Mouse (Mus musculus): Measurements from ENCODE around the gene Spag9.

Gene Spag9

GRCm38 (mm10) chr11:93995720-93996305 is at the start of gene Spag9:
Gene Spag9 (plus strand): TSS chr11:93996091.
- peak; percentile 92 to 96 for DNase-seq

DNA sequence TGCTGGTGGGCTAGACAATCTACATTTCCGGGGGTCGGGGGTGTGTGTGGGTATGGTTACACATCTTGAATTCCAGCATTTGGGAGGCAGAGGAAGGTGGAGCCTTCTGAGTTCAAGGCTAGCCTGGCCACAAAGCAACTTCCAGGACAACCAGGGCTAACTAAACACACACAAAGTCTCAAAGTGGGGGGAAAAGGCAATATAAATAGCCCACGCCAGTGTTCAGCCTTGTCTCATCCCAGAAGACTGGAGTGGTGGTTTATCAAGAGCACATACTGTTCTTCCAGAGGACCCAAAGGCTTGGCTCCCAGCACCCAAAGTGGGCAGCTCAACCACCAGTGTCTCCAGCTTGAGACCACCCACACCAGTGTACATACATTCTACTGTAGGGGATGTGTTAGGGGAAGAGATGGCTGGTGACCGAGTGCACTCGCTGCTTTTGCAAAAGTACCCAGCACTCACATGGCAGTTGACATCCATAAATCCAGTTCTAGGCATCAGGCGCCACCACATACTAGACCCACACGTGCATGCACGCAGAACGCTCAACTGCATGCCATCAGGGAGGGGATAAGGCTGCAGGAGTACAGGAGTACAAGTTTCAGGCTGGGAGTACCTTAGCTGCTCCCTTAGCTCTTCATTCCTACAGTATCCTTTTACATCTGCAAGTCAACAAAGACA is 46.9 kb upstream of the Spag9 start:
- no peak for DNase-seq

GRCm38 (mm10) chr11:93950045-93950444 is 45.8 kb upstream of the Spag9 start:
- no peak for DNase-seq

GRCm38 (mm10) chr11:93952376-93952775 is 43.5 kb upstream of the Spag9 start:
- no peak for DNase-seq

- DNase-seq: no peak
These were observed 41.1 kb upstream of the Spag9 start for GRCm38 (mm10) chr11:93954738-93955255.

GRCm38 (mm10) chr11:93955256-93956150 is 40.4 kb upstream of the Spag9 start:
- DNase-seq: peak; percentile 91 to 96

DNA sequence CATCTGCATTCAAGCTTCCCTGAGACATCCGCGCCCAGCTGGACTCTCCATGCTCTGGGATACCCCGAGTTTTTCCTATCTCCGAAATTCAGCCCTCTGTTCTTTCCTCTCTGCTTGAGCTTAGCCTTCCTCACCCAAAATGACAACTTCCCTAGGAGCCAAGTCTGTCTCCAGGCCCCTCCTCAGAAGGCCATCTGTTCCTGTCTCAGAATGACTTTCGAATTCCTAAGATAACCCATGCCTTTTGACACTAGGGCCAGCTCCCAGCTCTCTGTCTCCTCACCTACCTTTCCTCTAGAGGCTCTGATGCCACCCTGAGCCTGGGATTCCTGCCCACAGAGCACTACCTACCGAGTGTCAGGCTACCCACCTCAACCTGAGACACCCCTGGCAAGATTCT is 39.7 kb upstream of the Spag9 start, which contains the start of gene Nme2:
Gene Nme2 (minus strand): TSS at position 101 of the 400 bp plus-strand sequence.
- DNase-seq: no peak

DNA sequence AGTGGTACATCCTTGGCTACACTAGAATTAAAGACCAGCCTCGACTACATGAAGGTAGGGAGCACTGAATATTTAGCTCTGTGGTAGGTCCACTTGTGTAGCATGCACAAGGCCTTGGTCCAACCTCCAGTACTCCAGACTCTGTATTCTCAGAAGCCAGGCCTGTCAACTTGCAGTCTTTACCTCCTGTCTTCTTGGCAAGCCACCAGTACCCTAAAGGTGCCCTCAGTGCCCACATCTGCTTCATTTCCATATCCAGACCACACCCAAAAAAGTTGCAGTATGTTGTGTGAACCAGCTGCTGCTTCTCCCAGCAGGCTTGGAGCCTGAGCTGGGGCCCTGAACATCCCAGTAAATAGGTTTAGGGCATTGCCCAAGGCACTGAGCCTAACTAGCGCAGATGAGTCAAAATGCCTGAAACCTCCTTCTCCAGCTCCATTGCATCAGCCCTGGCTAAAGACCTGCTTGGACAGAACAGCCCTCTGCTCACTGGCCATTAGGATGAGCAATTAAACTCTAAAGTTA is 38.8 kb upstream of the Spag9 start:
- no peak for DNase-seq

GRCm38 (mm10) chr11:93957746-93958145 is 38.1 kb upstream of the Spag9 start:
- DNase-seq: no peak

GRCm38 (mm10) chr11:93961482-93961881 is 34.4 kb upstream of the Spag9 start:
- no peak for DNase-seq

DNA sequence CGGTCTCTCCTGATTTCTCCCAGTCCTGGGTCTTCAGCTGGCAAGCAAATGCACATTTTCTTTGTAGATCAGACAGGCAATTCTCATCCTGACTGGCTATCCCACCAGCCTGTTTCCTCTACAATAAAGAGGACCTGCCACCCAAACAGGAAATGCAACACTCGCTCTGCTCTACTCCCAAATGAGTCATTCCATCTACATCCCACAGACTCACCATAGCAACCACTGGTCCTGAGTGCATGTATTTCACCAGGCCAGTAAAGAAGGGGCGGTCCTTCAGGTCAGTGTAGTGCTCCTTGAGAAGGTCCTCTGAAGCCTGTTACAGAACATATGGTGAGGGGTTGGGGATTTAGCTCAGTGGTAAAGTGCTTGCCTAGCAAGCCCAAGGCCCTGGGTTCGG is 32.9 kb upstream of the Spag9 start:
- no peak for DNase-seq

- no peak for DNase-seq
These were observed 30.5 kb upstream of the Spag9 start for GRCm38 (mm10) chr11:93965391-93965790.

- DNase-seq: peak; percentile 5 to 14
These were observed 28.5 kb upstream of the Spag9 start for GRCm38 (mm10) chr11:93967381-93967780.

- peak; percentile 96 to 99 for DNase-seq
These were observed 27.7 kb upstream of the Spag9 start, which contains the start of the genes Gm20390 and Nme1 for GRCm38 (mm10) chr11:93968005-93968847. Gene Gm20390 (minus strand): TSS chr11:93968293. Gene Nme1 (minus strand): TSS chr11:93968521.

DNA sequence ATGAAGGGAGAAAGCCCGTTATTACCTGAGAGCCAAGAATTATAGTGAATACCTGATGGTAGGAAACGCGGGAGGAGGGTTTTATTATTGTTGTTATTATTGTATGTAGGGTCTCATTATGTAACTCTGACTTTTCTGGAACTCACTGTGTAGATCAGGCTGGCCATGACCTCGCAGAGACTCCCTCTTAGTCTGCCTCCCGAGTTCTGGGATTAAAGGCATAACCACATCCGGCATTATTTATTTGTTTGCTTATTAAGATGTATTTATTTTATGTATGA is 27.1 kb upstream of the Spag9 start:
- no peak for DNase-seq

DNA sequence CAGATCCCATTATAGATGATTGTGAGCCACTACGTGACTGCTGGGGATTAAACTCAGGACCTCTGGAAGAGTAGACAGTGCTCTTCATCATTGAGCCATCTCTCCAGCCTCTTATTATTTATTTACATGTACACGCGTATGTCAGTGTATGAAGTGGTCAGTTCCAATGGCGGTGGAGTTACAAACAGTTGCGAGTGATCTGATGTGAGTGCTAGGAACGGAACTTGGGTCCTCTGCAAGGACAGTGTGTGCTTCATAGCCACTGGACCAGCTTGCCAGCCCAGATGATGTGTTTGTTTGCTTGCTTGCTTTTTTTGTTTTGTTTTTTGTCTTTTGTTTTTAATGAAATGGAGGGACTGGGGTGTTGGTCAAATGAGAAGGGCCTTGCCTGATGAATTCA is 26.7 kb upstream of the Spag9 start:
- DNase-seq: no peak

- no peak for DNase-seq
These were observed 26.1 kb upstream of the Spag9 start for GRCm38 (mm10) chr11:93969799-93970198.

- no peak for DNase-seq
These were observed 22.9 kb upstream of the Spag9 start for GRCm38 (mm10) chr11:93972951-93973350.

DNA sequence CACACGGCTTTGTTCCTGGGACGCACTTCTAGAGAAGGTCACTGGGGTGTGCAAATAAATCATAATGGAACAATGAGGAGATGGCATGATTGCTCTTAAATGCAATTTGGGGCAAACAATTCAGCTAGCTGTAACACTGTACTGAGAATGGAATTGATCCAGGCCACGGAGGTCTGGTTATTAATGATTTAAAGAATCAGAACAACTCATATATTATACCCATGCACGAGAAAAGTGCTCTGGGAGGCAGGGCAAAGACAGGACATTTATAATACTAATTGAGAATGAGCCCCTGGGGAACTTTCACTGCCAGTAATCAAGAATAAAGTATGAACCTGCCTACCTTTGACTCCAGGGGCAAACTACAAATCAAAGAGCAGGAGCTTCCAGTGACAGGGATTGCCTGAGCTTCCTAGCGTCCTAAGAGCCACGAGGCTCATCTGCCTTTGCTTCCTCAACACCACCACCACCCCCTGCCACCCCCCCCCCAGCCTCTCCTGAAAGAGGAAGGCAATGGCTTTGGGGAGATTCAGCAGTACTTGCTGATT is 16.3 kb upstream of the Spag9 start:
- no peak for DNase-seq

DNA sequence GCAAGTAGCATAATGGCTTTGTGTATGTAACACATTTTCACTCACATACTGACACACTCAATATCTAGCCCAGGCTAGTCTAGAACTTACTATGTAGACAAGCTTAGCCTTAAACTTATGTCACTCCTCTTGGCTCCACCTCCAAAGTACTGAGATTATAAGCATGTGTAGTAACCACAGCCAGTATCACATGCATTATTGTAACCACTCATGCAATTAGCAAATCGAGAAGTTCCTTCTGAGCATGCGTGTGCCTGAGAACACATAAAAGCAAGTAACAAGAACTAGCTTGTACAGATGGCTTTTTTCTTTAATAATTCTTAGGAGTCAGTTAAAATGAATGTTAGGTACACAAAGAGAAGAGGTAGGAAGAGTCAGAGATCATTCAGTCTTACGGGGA is 11.3 kb upstream of the Spag9 start:
- no peak for DNase-seq

GRCm38 (mm10) chr11:93985265-93985664 is 10.6 kb upstream of the Spag9 start:
- DNase-seq: no peak

- DNase-seq: no peak
These were observed 9.6 kb upstream of the Spag9 start for GRCm38 (mm10) chr11:93986298-93986697.

Data from thymus, postnatal 36 days (tissue).